Mouse (Mus musculus) thymus, adult 2 months (tissue): ENCODE results near the gene Gm10260.

ENCODE experiments used
- CTCF ChIP-seq: fragments of 200-500 bp; IDR thresholded peaks from 2 replicates; pipeline ENCODE4 v1.5.1; 2012; ENCODE audit warnings: mild to moderate bottlenecking, control low read depth, low read length, moderate library complexity, borderline replicate concordance; ENCODE audit not compliant: control insufficient read depth, poor library complexity, insufficient read depth; ENCODE audit errors: extremely low read depth
- POLR2A ChIP-seq: fragments of 200-500 bp; IDR thresholded peaks from 2 replicates; pipeline ENCODE4 v1.6.1; 2012; ENCODE audit warnings: mild to moderate bottlenecking, low read length, control low read depth, moderate library complexity; ENCODE audit not compliant: control insufficient read depth, poor library complexity, insufficient read depth; ENCODE audit errors: extremely low read depth

DNA sequence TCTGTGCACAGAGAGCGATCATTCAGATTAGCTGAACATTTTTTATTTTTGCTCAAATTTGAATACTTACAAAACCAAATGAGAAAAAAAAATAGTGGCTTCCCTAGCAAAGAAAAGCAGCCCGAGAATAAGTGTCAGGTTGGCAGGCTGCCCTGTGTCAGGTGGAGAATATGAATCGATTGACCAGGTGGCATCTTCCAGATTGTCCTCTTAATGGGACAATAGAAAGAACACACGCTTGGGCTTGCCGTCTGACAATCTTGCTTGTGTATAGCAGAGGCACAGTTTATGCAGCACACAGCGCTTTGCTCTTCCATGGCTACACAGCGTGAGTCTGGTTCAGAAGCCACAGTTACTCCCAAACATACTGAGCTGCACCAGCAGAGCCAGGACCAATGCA, 15.8 kb downstream of the Gm10260 start:
- TF ChIP-seq CTCF (no peak), POLR2A (no peak)
